Mouse (Mus musculus) C2C12 (cell line): ENCODE measurements at regions not wholly inside any gene's neighbourhood (a gene's known extent, or its start where the extent isn't known, plus 50 kb on each side); places are given as distances from the start of the nearest gene placed in this dataset.

Experiments used
- CEBPB ChIP-seq: IDR thresholded peaks from one replicate; pipeline ENCODE4 v1.6.1; 2011; ENCODE audit warnings: low read depth, mild to moderate bottlenecking, control low read depth, moderate library complexity
- CTCF ChIP-seq: IDR thresholded peaks from one replicate; pipeline ENCODE4 v1.5.1; 2011; ENCODE audit not compliant: control insufficient read depth, insufficient read depth, insufficient read length
- MAX ChIP-seq: IDR thresholded peaks from one replicate; pipeline ENCODE4 v1.6.1; 2011; ENCODE audit warnings: mild to moderate bottlenecking, control low read depth
- USF1 ChIP-seq: IDR thresholded peaks from one replicate; pipeline ENCODE4 v1.6.1; 2011; ENCODE audit warnings: low read depth, mild to moderate bottlenecking, control low read depth, moderate library complexity

- TF ChIP-seq CTCF, result no peak
- TF ChIP-seq USF1, result no peak
- no peak for TF ChIP-seq MAX
- TF ChIP-seq CEBPB, result no peak
These were observed 238.5 kb upstream of the Sdr16c6 start for GRCm38 (mm10) chr4:4315651-4316411.
